Mouse (Mus musculus) cortical plate, adult 2 months (tissue): ENCODE results near the gene Map7.

Experiments
- CTCF ChIP-seq: fragments of 200-500 bp; IDR thresholded peaks from 2 replicates; pipeline ENCODE4 v1.5.1; 2011; ENCODE audit warnings: mild to moderate bottlenecking, control low read depth, low read length; ENCODE audit not compliant: insufficient read depth; ENCODE audit errors: extremely low read depth
- POLR2A ChIP-seq: fragments of 200-500 bp; IDR thresholded peaks from 2 replicates; pipeline ENCODE4 v1.6.1; 2011; ENCODE audit warnings: mild to moderate bottlenecking, low read length, control low read depth; ENCODE audit not compliant: insufficient read depth; ENCODE audit errors: extremely low read depth

GRCm38 (mm10) chr10:20169182-20169674 lies 21.0 kb downstream of the Map7 start:
- TF ChIP-seq POLR2A: no peak
- no peak for TF ChIP-seq CTCF
